Mouse (Mus musculus) olfactory bulb, adult 2 months (tissue): ENCODE measurements around the gene Hoxa13.

Source experiments
- CTCF ChIP-seq: fragments of 200-500 bp; IDR thresholded peaks from 2 replicates; pipeline ENCODE4 v1.5.1; 2012; ENCODE audit warnings: low read depth, mild to moderate bottlenecking, low read length, moderate library complexity; ENCODE audit not compliant: insufficient read depth
- POLR2A ChIP-seq: fragments of 200-500 bp; IDR thresholded peaks from 2 replicates; pipeline ENCODE4 v1.6.1; 2012; ENCODE audit warnings: mild to moderate bottlenecking, low read depth, low read length, moderate library complexity; ENCODE audit not compliant: insufficient read depth

DNA sequence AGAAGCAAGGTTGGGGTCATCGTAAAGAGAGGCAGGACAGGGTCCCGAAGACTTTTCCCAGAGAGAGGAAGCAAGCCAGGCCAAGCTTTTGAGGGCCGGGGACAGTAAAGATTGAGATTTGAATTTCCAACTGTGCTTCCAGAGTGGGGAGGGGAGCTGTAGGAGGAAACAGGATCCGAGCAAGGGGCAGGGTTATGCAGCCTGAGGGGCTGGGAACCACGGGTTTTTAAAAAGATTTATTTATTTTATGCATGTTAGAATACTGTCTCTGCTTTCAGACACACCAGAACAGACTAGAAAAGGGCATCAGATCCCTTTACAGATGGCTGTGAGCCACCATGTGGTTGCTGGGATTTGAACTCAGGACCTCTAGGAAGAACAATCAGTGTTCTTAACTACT is 16.2 kb upstream of the Hoxa13 start:
- TF ChIP-seq POLR2A (no peak), CTCF (no peak)
